Mouse (Mus musculus): ENCODE results near the gene Elovl5.
A peak's percentile ranks its signal among the peaks of the same experiment; 100 is the strongest.
"Not testable (repeated sequence)": the region's sequence is repeated elsewhere in the genome, so short reads cannot be mapped to it uniquely, and the experiment has no call there.

Elovl5 gene

GRCm38 (mm10) chr9:77955511-77955910 lies 38.3 kb downstream of the Elovl5 start:
- DNase-seq (ENCODE audit: low spot score), result no peak

GRCm38 (mm10) chr9:77955964-77956363 lies 38.8 kb downstream of the Elovl5 start:
- no peak for DNase-seq (ENCODE audit: low spot score)

- no peak for DNase-seq (ENCODE audit: low spot score)
These were observed 41.2 kb downstream of the Elovl5 start for GRCm38 (mm10) chr9:77958327-77958726.

GRCm38 (mm10) chr9:77959759-77960158 lies 42.6 kb downstream of the Elovl5 start:
- no peak for DNase-seq (ENCODE audit: low spot score)

GRCm38 (mm10) chr9:77961350-77961749 lies 44.2 kb downstream of the Elovl5 start:
- DNase-seq (ENCODE audit: low spot score), result peak; percentile 29

GRCm38 (mm10) chr9:77964084-77964483 lies 46.9 kb downstream of the Elovl5 start:
- no peak for DNase-seq (ENCODE audit: low spot score)

GRCm38 (mm10) chr9:77965287-77965686 lies 48.1 kb downstream of the Elovl5 start:
- no peak for DNase-seq (ENCODE audit: low spot score)

- peak; percentile 12 for DNase-seq (ENCODE audit: low spot score)
These were observed 48.8 kb downstream of the Elovl5 start for GRCm38 (mm10) chr9:77965768-77966552.

- DNase-seq (ENCODE audit: low spot score), result no peak
These were observed 49.7 kb downstream of the Elovl5 start for GRCm38 (mm10) chr9:77966861-77967260.

- DNase-seq (ENCODE audit: low spot score), result peak; percentile 21
These were observed 50.5 kb downstream of the Elovl5 start for GRCm38 (mm10) chr9:77967584-77968163.

GRCm38 (mm10) chr9:77969192-77969953 lies 52.2 kb downstream of the Elovl5 start:
- DNase-seq (ENCODE audit: low spot score), result no peak

GRCm38 (mm10) chr9:77979000-77979399 lies 61.8 kb downstream of the Elovl5 start:
- no peak for DNase-seq (ENCODE audit: low spot score)

- DNase-seq (ENCODE audit: low spot score), result no peak
These were observed 65.5 kb downstream of the Elovl5 start for GRCm38 (mm10) chr9:77982616-77983015.

- no peak for DNase-seq (ENCODE audit: low spot score)
These were observed 66.4 kb downstream of the Elovl5 start for GRCm38 (mm10) chr9:77983521-77983920.

- DNase-seq (ENCODE audit: low spot score), result no peak
These were observed 69.1 kb downstream of the Elovl5 start for GRCm38 (mm10) chr9:77986153-77986795.

- no peak for DNase-seq (ENCODE audit: low spot score)
These were observed 72.5 kb downstream of the Elovl5 start for GRCm38 (mm10) chr9:77989626-77990025.

- DNase-seq (ENCODE audit: low spot score), result no peak
These were observed 73.1 kb downstream of the Elovl5 start for GRCm38 (mm10) chr9:77990278-77990677.

GRCm38 (mm10) chr9:77991650-77992049 lies 74.5 kb downstream of the Elovl5 start:
- DNase-seq (ENCODE audit: low spot score), result no peak

- DNase-seq (ENCODE audit: low spot score), result no peak
These were observed 75.1 kb downstream of the Elovl5 start for GRCm38 (mm10) chr9:77992276-77992675.

GRCm38 (mm10) chr9:77993101-77993500 lies 75.9 kb downstream of the Elovl5 start:
- no peak for DNase-seq (ENCODE audit: low spot score)

GRCm38 (mm10) chr9:77993538-77994255 lies 76.5 kb downstream of the Elovl5 start:
- DNase-seq (ENCODE audit: low spot score), result not testable (repeated sequence)

- DNase-seq (ENCODE audit: low spot score), result no peak
These were observed 78.1 kb downstream of the Elovl5 start for GRCm38 (mm10) chr9:77995235-77995634.

Data from T-cell, adult 2 months (primary cell).